Mouse (Mus musculus) thymus, postnatal 25 days (tissue): ENCODE measurements around the gene Erbb4.

ENCODE experiments used
- DNase-seq: peaks from one replicate; pipeline ENCODE4 v3.0.0; 2022

Erbb4 gene

DNA sequence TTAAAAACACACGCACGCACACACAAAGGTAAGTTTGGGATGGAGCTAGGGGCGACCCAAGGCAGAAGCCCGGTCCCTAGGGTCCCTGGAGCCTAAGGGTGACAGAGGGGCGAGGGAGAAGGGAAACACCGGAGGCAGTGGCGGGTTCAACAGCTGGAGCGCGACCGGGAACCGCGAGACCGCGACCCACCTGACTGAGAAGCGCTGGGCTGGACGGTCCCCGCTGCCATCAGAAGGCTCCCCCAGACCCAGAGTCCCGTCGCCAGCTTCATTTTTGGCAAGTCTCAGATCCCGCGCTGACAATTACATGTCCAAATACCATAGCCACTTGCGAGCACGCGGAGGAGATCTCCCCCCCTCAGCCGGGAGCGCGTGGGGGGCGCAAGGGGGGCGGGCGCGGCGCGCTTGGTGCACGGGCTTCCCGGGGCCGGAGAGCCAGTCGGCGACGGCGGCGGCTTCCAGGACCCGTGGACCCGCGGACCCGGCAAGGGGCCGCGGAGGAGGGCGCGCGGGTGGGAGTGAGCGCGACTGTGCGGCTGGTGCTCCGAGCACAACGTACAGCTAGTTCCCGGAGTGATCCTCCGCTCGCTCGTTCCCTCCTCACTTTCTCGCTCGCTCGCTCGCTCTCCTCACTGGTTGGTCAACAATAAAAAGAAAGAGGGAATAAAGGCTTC lies at the start of gene Erbb4:
Gene Erbb4, minus strand, starts transcription at position 575 of the 674 bp plus-strand sequence.
- no peak for DNase-seq

DNA sequence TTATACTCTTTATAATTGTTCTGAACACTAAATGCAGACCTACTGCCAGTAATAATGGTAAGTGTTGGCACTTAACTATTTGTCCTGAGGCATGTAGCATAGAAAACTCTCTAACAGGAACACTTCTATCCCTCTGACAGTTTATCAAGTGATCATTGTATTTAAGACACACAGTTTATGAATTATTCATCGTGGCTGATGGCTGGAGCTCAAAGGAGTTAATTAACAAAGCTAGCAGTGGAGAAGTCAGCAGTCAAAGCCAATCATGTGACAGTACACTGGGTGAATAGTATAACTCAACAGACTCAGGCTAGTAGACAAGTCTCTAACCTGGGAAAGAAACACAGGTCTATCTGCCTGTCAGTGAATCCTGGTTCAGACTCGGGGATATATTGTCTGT lies 49.5 kb upstream of the Erbb4 start:
- DNase-seq = no peak

DNA sequence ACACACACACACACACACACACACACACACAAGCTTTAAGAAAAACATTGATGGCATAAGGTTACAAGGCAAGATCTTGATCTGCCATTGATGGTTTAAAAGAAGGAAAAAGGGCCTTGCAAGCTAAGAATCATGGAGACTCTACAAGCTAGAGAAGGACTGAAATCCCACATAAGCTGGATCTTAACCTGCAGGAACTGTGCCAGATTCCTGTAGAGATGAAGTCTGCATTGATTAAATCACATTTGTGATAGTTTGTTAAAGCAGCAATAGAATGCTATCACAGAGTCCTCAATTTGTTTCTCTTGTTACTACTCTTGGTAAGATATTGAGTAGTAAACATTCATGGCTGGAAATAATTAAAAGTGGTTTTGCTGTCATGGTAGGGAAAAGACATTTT lies 33.5 kb upstream of the Erbb4 start:
- DNase-seq = no peak

DNA sequence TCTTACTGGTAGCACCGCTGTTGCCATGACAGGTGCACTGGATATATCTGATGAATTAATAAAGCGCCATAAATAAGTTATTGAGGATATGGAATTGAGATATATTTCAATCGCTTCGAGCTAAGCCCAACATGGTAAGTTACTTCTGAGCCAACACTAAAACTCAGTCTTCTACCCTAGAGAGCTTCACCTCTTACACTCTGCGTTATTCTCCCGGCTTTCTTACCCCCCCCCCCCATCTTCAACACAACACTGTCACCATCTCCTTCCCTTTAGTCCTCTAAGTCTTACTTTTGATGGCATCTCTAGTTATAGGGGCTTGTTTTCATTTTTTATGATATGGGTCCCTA lies 31.6 kb upstream of the Erbb4 start:
- no peak for DNase-seq

DNA sequence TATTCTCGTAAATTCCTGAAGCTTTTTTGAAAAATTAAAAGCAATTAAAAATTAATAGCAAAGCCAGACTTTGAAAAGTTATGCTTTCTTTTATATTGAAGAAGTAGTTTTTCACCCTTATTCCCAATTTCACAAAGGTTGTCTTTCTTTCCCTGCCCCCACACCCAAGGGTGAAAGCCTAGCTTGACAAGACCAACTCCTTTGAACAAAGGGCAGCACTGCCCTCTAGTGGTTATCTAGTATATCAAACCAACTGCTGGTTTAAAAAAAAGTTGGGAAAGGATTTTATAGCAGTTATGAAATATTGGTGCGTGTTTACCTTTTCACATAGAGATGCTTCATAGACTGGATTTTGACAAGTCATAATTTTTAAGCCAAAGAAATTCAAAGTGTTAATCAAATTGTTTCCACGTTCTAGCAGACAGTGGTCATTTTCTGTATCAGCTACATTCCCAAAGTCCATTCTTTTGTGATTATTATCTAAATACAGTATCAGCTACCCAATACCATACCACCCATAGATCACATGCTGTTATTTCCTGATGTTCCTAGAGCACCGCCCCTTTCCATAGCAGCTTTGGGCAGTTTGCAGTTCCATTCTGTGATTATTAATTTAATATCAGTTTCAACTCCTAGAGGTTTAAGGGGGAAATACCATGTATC lies 31.1 kb upstream of the Erbb4 start:
- DNase-seq = peak; percentile 16

DNA sequence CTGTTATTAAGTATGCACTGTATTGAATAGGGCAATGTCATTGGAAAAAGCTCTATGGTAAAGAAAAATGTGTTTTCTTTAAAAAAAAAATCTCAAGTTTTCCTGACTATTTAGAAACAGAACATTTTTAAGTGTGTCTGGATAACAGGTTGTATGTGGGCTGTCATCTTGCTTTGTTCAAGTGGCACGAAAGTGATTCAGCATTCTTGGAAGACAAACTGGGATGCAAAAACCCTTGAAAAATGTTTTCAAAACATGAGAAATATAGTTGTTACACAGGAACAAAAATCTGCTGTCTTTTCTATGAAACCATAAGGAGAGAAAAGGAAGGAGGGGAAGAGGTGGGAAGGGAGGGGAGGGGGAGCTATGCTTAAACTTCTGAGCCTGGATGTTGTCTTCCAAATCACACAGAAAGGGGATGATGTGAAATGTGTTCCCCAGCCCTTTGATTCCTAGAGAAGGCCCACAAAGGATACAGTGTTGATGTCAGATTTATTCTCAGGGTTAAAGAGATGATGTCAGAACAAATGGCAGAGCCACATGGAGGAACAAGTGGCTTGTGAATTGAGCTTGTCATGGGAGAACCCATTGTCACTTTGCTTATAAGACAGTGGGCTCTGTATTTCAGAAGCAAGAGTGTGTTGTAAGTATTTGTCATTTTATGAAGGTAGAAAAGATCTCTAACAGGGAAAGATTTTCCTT lies 16.4 kb upstream of the Erbb4 start:
- DNase-seq = no peak

DNA sequence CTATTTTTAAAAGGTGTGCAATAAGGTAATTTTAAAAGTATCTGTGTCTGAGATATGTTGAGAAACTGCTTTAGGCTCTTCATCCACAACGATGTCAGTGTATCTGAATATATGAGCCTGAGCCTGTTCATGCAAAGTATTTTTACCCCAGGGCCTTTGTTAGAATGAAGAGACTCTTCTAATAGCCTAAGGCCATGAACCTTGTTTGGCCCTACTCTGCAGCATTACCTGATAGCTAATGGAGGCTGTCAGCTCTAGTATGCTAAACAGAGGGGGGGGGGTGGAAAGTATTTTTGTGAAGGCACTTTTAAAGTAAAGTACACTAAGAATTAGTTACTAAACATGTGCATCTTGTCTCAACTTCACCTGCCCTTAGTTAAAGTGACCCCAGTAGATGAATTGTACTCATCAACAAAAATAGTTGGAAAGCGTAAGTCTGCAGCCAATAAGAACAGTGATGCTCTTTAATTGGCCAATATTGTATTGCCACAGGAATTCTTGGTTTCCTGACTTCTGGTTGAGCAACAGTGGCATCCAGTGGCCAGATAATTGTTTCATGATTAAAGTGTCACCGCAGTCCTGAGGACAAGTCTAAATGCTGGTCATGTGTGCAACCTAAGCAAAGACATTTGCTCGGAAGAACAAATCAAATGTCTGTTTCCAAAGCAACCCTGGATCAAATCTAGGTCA lies 10.5 kb upstream of the Erbb4 start:
- no peak for DNase-seq

DNA sequence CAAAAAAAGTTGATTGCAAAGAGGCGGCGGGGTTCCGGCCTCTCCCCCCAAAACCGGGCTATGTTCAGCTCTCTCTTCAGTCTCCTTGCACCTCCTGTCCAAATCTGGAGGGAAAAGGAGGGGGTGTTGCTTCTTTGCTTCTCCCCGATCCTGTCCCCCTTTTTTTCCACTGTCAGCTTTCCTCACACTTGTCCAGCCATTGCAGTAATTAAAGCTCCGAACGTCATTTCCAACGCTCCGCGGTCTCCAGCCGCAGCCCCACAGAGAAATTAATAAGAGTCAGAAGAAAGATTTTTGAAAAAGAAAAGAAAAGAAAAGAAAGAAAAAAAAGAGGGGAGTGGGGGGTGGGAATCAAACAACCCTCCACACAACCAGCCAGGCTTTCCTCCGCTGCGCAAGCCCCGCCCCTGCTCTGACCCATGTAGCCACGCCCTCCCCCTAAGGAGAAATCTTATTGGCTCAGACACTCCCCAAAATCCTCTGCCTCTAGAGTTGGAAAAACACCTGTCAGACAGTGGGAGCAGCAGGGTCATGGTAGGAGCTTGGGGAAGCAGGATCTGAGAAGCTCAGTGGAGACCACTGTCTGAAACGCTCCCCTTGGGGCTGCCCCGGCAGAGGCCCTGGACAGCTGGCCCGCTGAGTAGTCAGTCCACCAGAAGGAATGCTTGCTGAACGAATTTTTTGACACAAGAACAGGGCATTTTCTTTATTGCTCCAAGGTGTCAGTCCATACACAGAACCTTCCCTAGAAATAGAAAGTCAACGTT lies 483 bp upstream of the Erbb4 start:
- no peak for DNase-seq

DNA sequence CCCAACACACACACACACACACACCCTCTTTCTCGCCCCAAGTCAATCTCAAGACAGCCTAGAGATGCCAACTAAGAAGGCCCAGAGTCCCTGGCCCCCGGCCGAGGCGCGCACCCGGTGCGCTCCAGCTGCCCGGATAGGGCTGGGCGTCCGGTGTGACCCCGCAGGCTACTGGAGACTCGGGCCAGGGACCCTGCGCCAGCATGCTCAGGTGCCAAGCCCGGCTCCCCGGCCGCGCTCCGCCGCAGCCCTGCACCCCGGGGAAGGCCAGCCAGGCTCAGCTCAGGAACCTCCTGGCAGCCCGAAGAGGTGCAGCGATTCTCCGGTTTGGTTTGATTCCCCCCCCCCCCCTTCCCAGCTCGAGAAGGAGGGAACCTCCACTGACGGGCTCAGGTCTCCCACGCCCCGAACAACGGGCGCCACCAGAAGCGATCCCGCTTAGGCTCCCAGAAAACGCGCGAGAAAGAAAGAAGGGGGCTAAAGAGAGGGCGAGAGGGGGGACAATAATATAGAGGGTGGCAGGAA lies 860 bp downstream of the Erbb4 start:
- DNase-seq = no peak

DNA sequence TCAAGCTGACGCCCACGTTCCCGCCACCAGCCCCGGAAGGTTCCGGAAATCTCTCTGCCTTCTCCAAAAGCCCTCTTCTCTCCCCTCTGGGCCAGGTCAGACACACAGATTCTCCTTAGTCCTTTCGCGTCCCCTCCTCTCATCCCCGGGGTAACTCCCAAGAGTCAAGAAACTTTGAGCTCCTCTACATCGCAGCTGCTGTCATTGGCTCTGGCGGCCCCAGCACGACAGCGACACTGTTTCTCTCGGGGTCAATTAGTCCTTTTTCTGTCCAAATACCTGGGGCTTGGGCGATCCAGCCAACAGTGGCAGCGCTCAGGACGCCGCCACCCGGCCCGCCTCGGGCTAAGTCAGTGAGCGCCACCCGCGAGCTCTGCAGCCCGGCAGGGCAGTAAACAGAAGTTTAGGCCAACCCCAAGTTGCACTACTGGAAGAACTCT lies 1.5 kb downstream of the Erbb4 start:
- no peak for DNase-seq

DNA sequence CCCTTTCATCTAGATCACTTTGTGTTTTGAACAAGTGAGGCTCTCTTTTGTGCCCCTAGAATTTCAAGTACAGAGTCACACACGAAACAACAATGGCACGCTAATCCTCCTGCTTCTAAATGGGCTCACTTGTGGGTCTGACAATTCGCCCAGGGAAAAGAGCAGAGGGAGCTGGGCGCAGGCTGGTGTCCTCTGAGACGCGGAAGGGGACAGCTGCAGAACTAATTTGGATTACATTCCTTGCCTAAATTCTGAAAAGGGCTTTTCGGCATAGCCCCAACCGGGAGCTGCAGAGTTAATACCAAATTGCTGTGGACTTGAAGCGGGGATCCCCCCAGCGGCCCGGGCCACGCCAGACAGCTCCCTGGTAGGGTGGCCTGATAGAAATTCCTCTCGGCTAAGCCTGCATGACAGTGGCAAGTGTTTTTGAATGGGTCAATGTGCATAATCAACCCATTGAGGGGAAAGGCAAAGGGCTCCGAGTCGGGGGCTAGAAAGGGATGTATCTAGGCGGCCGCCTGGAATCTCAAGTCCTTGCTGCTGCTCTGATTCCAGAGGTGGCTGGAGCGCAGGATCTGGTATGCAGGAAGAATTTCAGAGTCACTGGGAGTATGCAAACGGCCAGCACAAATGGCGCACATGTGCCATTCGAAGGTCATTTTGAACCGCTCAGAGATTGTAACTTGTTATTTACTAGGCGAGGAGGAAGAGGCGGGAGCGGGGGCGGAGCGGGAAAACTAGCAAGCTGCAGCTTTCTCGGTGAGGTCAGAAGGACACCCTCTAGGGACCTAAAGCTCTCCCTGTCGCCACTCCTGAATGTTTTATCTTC lies 2.2 kb downstream of the Erbb4 start:
- DNase-seq = no peak

DNA sequence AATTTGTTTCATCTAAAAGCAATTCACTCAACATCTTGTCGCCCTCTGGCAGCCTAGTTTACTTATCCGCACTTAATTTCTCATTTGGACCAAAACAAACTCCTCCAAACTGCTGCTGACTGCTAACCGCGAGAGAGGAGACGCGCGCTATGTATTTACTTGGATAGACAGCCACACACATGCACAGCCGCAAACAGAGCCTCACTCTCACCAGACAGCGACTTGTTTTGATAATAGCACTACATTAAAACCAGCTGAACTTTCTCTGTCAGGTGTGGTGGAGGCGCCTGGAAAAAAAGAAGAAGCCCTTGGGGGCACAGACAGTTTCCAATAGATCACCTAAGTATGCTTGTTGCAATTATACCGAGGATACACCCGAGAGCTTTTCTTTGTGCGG lies 2.8 kb downstream of the Erbb4 start:
- DNase-seq = no peak

DNA sequence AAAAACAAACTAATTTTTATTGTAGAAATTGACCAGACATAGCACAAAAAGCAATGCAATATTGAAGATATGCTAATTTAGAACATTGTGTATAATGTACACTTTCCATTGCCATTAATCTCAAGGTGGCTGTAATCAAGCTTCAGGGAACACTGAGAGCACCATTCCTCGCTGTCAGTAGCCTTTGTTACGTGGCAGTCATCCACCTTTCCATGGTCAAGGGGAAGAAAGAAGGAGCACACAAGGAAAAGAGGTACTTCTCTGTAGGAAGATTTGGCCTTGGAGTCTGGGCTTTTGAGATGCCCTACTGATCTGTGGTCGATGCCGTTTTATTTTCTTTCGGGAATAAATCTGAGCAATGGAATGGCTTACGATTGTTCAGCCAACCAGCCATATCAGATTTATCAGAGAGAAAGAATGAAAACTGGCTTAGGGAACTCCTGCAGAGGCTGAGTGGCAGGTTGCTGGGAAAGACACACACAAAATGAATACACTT lies 4.6 kb downstream of the Erbb4 start:
- DNase-seq = no peak

DNA sequence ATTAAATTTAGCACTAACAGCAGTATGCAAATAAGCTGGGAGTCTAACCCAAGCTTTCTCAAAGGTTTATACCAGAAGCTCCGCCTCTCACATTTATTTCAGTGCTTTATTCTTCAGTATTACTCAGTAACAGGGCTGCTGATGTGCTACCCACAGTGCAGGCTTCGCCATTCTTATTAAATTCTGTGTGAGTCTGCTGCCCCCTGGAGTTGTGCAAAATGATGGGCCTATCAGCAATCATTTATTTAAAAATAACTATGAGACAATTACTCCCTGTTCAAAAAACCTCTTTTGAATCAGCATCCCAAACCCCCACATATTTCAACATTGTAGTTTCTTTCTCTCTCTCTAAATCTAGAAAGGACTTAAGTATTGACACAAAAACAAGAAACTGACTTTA lies 6.2 kb downstream of the Erbb4 start:
- DNase-seq = no peak

DNA sequence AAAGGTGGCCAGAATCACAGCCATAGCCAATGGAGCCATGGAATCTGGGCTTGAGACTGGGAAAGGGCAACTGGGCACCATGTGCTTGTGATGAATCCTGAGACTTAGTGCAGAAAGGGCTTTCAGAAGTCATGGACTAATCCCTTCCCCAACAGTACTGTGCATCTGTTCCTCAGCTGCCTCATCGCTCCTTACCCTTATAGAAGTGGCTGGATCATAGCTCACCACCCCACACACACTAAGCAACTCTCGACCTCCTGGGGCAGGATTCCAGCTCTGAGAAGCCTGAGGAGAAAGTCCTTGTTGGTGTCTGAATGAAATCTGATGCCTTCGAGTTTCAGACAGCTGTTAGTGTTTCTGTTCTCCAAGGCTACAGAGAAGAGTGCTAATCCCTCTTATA lies 14.8 kb downstream of the Erbb4 start:
- no peak for DNase-seq

DNA sequence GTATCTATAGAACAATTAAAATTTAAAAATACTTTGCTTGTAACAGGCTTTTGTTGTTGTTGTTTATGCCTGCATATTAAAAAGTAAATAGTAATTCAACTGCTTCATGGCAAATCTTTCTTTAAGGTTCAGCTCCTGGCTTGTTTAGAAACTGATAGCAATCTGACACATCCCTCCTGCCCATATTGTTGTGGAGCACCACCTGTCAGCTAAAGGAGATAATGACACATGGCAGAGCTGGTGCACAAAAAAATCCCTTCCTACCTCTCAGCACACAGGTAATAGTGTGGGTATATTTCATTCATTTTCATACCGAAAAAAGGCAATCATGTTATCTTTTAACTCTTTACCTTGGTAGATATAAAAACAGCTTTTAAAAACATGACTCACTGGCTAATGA lies 18.5 kb downstream of the Erbb4 start:
- no peak for DNase-seq

DNA sequence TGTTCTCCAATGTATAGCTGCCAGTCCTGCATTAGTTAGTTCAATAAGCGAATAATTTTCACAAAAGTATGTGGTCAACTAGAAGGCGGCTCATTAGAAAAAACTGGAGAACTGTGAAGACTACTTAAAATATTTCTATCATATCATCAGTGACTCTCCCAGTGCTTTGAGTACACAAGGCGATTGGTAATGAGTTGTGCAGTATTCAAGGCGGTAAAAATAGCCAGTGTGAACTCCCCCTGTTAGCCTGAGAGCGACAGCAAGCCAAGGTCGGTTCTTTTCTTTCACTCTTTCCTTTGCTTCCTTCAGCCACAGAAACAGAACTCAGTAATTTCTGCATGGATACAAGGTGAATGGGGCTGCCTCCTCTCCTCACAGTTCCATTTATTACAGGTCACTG lies 22.1 kb downstream of the Erbb4 start:
- no peak for DNase-seq

DNA sequence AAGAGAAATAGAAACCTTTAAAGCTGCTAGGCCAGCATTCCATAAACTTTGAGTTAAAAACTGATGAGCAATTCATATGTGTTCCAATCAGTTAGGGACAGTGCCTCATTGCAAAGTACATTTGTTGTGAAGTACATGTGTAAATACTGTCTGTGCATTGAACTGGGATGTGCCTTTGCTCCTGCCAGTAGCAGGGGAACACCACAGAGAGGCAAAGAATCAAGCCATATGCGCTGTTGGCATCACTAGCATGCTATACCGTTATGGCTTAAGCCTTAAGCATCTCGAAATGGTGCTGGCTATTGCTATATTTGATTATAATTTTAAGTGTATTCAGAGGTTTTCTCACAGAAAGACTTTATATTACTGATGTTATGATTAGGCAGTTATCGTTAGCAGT lies 58.9 kb downstream of the Erbb4 start:
- DNase-seq = no peak

DNA sequence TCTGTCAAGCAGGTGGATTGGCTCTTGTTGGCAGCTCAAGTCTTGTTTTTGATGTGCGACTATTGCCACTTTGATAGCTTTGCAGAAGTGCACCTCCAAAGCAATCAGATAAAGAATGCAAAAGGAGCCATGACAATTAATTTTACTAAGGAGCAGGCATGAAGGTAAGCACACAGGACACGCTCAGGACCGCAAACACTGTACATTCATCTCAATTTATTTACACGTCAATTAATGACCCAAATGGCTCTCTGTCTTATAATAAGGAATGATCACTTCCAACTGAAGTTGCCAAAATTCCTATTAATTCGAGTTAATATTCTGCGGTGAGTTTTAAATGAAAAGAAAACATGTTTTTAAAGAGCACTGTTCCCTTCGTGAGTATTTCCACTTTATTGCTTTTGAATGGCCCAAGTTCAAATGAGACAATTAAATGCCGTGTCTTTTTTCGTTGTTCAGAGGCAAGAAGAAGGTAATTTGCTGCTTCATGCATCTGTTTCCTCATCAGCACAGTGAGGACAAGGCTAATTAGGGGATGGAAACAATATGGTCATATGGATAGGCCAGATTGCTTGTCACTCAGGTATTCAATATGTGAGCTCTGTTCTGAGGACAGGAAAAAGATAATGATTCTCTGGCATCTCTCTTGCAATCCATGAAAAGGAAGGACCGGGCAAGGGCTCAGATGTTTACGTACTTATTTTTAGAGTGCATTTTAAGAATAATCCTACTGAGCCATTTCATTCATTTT lies 61.5 kb downstream of the Erbb4 start:
- no peak for DNase-seq

DNA sequence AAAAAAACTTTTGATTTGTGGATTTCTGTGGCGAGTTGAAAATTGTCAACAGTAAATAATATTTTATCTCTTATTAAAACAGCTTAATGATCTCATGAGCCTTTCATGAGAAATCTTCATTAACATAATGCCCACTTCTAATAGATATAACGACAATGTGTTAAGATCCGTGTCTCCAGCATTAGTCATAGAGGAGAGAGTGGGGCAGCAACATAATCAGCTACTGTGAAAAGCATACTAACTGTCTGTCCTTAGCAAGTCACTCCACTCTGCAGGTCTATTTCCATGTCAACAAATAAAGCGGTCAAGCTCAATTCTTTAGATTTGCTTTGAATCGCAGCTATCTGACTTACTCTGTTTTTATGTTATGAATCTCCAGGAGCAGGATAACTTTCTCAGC lies 80.0 kb downstream of the Erbb4 start:
- no peak for DNase-seq

DNA sequence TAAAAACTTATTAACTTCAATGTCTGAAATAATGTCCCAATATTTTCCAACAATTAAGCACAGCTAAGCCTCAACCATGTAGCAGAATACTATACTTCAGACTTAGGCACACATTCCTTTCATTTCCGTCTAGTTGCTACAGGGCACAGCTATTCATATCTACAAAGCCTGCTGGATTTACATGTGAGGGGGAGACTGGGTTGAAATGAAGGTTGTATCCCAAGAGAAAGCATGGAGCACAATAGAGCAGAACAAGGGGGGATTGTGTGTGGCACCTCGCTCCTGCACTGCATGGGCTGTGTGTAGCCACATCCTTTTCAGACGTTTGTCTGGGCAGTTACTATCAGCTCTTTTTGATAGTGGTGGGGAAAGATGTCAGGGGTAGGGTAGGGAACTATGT lies 83.0 kb downstream of the Erbb4 start:
- no peak for DNase-seq
